Mouse (Mus musculus) embryonic facial prominence, embryonic 12.5 days (tissue): ENCODE data around the gene Ephb6. TPM values are rescaled to one million over a fixed set of nuclear protein-coding genes. Genes with fewer than 3 reads are reported as not detected.
"Not testable (repeated sequence)": the region's sequence is repeated elsewhere in the genome, so short reads cannot be mapped to it uniquely, and the experiment has no call there.

Experiments
- ATAC-seq: fragments of 200-750 bp; cut with Nextera tagmentation; 2 replicates; pipeline ENCODE4 v1.8.0; 2017; ENCODE audit not compliant: insufficient number of reproducible peaks, insufficient read depth, low FRiP score, low TSS enrichment
- H3K27ac ChIP-seq: fragments of 300-500 bp; sonication (generic); 2 replicates; pipeline ENCODE4 v1.5.1; 2016; ENCODE audit warnings: mild to moderate bottlenecking
- H3K27me3 ChIP-seq: fragments of 300-500 bp; sonication (generic); 2 replicates; pipeline ENCODE4 v1.6.1; 2016; ENCODE audit warnings: mild to moderate bottlenecking, moderate library complexity
- H3K36me3 ChIP-seq: fragments of 300-500 bp; sonication (generic); 2 replicates; pipeline ENCODE4 v1.6.1; 2016; ENCODE audit warnings: mild to moderate bottlenecking
- H3K4me1 ChIP-seq: fragments of 300-500 bp; sonication (generic); 2 replicates; pipeline ENCODE4 v1.6.1; 2016
- H3K4me2 ChIP-seq: fragments of 300-500 bp; sonication (generic); replicated peaks from 2 replicates; pipeline ENCODE4 v1.6.1; 2016; ENCODE audit warnings: mild to moderate bottlenecking, moderate library complexity
- H3K4me3 ChIP-seq: fragments of 300-500 bp; sonication (generic); 2 replicates; pipeline ENCODE4 v1.5.1; 2016; ENCODE audit warnings: mild to moderate bottlenecking
- H3K9ac ChIP-seq: fragments of 300-500 bp; sonication (generic); 2 replicates; pipeline ENCODE4 v1.6.1; 2016; ENCODE audit warnings: mild to moderate bottlenecking, moderate library complexity
- H3K9me3 ChIP-seq: fragments of 300-500 bp; sonication (generic); 2 replicates; pipeline ENCODE4 v1.6.1; 2016; ENCODE audit warnings: mild to moderate bottlenecking, moderate library complexity
- WGBS: fragments of 180-500 bp; shearing (Covaris S2); methylation state at CpG from one replicate; pipeline ENCODE4 v1.1.7; 2016; 5-methylcytosine and 5-hydroxymethylcytosine counted together
- polyA plus RNA-seq: library from polyadenylated mRNA; unstranded; fragments of >200 nt; fragmentation: Nextera tagmentation; extraction: Ambion mirVana; gene quantifications from 2 replicates; pipeline ENCODE4 v1.2.1, GENCODE M21; 2016

Ephb6 gene
- polyA plus RNA-seq = 25.9 and 27.2 TPM in 2 replicates

DNA sequence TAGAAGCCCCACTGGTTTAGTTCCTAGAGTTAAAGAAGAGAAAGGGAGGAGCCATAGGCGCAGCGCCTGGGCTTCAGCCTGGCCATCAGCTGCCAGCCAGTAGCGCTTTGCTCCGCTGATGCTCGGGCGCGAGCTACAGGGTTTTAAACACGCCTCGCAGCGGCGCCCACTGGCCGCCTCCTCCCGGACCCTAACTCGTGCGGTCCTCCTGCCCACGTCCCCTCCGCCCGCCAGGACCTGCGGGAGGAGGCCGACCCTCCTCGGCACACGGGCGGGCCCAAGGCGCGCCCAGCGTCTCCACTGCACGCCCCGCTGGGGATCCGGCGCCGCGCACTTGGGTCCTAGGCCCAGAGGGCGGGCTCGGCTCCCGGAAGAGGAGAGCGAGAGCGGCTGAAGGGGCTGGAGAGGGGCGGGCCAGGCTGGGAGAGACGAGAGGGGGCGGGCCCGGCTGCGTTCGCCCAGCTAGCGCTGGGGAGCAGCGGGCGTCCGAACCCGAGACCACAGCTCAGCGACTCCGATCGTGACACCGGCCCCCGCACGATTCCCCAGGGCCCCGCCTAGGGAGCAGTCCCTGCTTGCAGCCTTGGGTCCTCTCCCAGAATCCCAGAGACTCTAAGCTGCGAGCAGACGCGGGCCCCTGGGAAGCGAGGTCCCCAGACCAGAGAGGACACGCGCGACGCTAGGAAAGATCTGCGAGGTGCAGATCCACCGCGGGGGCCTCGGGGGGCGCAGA, at the start of gene Ephb6:
Gene Ephb6 (plus strand): TSS at position 422 of the 733 bp plus-strand sequence.
- Histone ChIP-seq H3K36me3 (no peaks in the 10 kb centered on the region), H3K27ac (peak within 1 kb of the TSS; percentile 93), H3K4me2 (peak within 1 kb of the TSS; percentile 67), H3K4me3 (peak within 1 kb of the TSS; percentile 67), H3K27me3 (no peaks in the 10 kb centered on the region), H3K9me3 (no peaks in the 10 kb centered on the region), H3K4me1 (peaks cover 10% of the 10 kb centered on the region), H3K9ac (peak within 1 kb of the TSS; percentile 75)
- peak; percentile 97 for ATAC-seq
- under 1% methylated on average over 66 of the region's 68 CpGs for WGBS

GRCm38 (mm10) chr6:41556389-41556788, 48.9 kb upstream of the Ephb6 start:
- no peak overlapping the region for H3K4me2 ChIP-seq
- H3K9me3 ChIP-seq = no peaks in the 10 kb centered on the region
- no peaks in the 10 kb centered on the region for H3K36me3 ChIP-seq
- ATAC-seq = no peak
- H3K4me3 ChIP-seq = no peak overlapping the region
- H3K27ac ChIP-seq = no peak overlapping the region
- no peaks in the 10 kb centered on the region for H3K4me1 ChIP-seq
- H3K9ac ChIP-seq = no peak overlapping the region
- no peaks in the 10 kb centered on the region for H3K27me3 ChIP-seq

GRCm38 (mm10) chr6:41557468-41557867, 47.8 kb upstream of the Ephb6 start:
- Histone ChIP-seq H3K4me2 (no peak overlapping the region), H3K27me3 (no peaks in the 10 kb centered on the region), H3K27ac (no peak overlapping the region), H3K4me3 (no peak overlapping the region), H3K9me3 (no peaks in the 10 kb centered on the region), H3K9ac (no peak overlapping the region), H3K4me1 (no peaks in the 10 kb centered on the region), H3K36me3 (no peaks in the 10 kb centered on the region)
- no peak for ATAC-seq
- WGBS = 84% methylated on average over 5 of the region's 5 CpGs

DNA sequence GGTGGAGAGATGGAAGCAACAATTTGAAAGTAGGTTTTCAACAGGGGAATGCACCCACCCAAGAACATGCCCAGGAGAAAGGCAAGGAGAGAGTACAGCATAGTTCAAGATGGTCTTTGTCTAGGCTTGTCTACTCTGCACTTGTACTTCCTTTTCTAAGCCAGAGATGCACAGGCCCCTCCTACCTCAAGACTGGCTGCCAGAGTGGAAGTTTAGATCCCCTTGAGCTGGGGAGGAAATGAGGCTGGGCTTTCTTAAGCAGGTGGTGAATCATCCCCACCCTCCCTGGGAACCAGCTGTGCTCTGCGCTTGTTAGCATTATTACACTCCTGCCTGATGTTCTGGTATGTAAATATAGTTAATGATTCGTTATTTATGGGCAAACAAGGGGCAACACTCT, 47.0 kb upstream of the Ephb6 start:
- Histone ChIP-seq H3K4me2 (no peak overlapping the region), H3K4me3 (no peak overlapping the region), H3K9me3 (no peaks in the 10 kb centered on the region), H3K36me3 (no peaks in the 10 kb centered on the region), H3K9ac (no peak overlapping the region), H3K27ac (no peak overlapping the region), H3K27me3 (no peaks in the 10 kb centered on the region), H3K4me1 (no peaks in the 10 kb centered on the region)
- WGBS = 56% methylated on average over 2 of the region's 2 CpGs
- no peak for ATAC-seq

DNA sequence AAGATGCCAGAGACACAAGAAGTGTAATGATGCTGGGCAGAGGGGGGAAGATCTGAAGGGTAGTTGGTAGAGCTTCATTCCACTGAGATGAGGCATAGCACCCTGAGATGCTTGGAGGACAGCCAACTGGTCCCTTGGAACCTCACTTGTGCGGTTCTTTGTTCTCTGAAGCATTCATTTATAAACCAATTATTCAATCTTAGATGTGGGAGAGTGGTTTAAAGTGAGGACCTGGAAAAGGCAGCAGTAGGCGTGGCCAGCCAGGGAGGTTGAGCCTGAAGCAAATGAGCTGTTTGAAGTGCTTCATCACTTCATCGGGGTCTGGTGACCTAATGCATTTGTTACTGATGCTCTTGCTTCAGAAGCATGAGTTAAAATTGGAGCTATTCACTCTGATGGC, 46.0 kb upstream of the Ephb6 start:
- WGBS = 69% methylated on average over 3 of the region's 3 CpGs

GRCm38 (mm10) chr6:41560273-41560672, 45.0 kb upstream of the Ephb6 start:
- H3K4me3 ChIP-seq = no peak overlapping the region
- no peaks in the 10 kb centered on the region for H3K27me3 ChIP-seq
- no peaks in the 10 kb centered on the region for H3K36me3 ChIP-seq
- H3K4me2 ChIP-seq = no peak overlapping the region
- no peak overlapping the region for H3K27ac ChIP-seq
- WGBS = 76% methylated on average over 2 of the region's 2 CpGs
- H3K4me1 ChIP-seq = no peaks in the 10 kb centered on the region
- ATAC-seq = no peak
- H3K9ac ChIP-seq = no peak overlapping the region
- H3K9me3 ChIP-seq = no peaks in the 10 kb centered on the region

More for the DNA sequence above, 46.0 kb upstream of the Ephb6 start:
- no peak overlapping the region for H3K4me2 ChIP-seq
- H3K36me3 ChIP-seq = no peaks in the 10 kb centered on the region
- no peak overlapping the region for H3K4me3 ChIP-seq
- H3K4me1 ChIP-seq = no peaks in the 10 kb centered on the region
- H3K27me3 ChIP-seq = no peaks in the 10 kb centered on the region
- H3K9ac ChIP-seq = no peak overlapping the region
- no peak for ATAC-seq
- no peak overlapping the region for H3K27ac ChIP-seq
- no peaks in the 10 kb centered on the region for H3K9me3 ChIP-seq

DNA sequence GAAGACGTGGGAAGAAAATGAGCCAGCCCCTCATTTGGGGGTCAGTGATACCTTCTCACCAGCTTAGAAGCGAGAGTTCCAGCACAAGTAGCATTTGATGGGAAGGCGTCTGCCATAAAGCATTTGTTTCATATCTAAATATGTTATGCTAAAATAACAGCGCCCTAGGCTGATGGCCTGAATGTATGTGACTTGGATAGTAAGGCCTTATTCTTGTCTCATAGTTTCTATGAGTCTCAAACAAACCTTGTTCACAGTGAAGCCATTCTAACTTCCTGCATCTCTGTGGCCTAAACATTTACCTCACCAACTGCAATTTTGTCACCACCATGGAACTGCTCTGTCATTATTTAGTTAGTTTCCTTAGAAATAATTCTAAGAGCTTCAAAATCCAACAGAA, 42.7 kb upstream of the Ephb6 start:
- peak overlapping the region; percentile 26 for H3K4me2 ChIP-seq
- no peak for ATAC-seq

DNA sequence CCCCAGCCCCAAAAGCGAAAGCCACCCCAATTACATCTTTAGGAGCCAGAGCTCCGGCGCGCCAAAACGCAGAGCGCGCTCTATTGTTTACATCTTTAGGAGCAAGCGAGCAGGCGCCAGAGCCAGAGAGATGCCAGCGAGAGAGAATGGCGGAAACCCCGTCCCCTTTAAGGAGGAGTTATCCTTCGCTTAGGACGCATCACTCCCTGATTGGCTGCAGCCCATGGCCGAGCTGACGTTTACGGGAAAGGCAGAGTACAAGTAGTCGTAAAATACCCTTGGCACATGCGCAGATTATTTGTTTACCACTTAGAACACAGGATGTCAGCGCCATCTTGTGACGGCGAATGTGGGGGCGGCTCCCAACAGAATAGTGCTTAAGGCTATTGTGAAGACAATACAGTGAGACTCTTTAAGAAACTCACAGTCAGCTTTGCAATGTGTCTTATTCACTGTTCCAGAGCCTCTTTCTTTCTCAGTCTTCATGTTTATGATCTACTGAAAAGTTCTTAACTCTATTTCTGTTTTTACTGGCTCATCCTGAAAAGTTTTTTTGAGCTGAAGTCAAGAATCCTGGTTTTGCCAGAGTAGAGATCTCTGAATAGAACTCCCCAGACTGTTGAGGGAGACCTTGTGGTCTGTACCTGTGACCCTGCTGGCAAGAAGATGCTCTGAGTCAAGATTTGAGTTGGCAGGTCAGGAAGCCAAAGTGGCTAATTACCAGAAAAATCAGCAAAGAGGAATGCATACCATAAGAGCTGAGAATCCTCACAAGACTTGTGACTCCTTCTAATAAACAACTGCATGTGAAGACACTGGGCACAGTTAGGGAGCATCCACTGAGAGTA, 42.0 kb upstream of the Ephb6 start:
- not testable (repeated sequence) for H3K27ac ChIP-seq, H3K9ac ChIP-seq, H3K27me3 ChIP-seq, H3K36me3 ChIP-seq, H3K4me1 ChIP-seq, ATAC-seq, H3K9me3 ChIP-seq
- 21% methylated on average over 5 of the region's 23 CpGs for WGBS
- Histone ChIP-seq H3K4me2 (0 out of 2 replicates have a peak overlapping the region, but pooled peaks have one; percentile 17), H3K4me3 (0 out of 2 replicates have a peak overlapping the region, but pooled peaks have one; percentile 15)

More for the DNA sequence above, 42.7 kb upstream of the Ephb6 start:
- H3K9ac ChIP-seq = no peak overlapping the region
- no peaks in the 10 kb centered on the region for H3K4me1 ChIP-seq
- 0 out of 2 replicates have a peak overlapping the region, but pooled peaks have one; percentile 15 for H3K4me3 ChIP-seq
- H3K27me3 ChIP-seq = no peaks in the 10 kb centered on the region
- H3K27ac ChIP-seq = no peak overlapping the region
- 93% methylated on average over 4 of the region's 4 CpGs for WGBS
- no peaks in the 10 kb centered on the region for H3K36me3 ChIP-seq
- H3K9me3 ChIP-seq = no peaks in the 10 kb centered on the region

DNA sequence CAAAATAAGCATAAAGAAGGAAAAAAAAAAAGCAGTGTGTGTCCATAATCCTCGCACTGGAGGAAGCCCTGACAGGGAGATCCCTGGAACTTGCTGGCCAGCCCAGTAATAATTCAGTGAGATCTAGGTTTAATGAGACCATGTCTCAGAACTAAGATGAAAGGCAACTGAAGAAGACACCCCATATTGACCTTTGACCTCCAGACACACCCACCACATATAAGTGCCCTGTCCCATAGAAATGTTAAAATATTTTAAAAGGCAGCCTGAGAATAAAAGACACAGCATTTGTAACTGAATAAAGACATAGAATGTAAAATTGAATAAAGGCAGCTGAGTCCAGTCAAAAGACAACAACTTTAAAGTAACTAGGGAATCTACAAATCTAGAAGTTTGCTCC, 40.0 kb upstream of the Ephb6 start:
- Histone ChIP-seq H3K27ac (no peak overlapping the region), H3K27me3 (no peaks in the 10 kb centered on the region), H3K9me3 (no peaks in the 10 kb centered on the region), H3K4me3 (no peak overlapping the region), H3K36me3 (no peaks in the 10 kb centered on the region), H3K9ac (no peak overlapping the region), H3K4me2 (no peak overlapping the region), H3K4me1 (no peaks in the 10 kb centered on the region)
- ATAC-seq = no peak
- 80% methylated on average over 1 of the region's 1 CpGs for WGBS

DNA sequence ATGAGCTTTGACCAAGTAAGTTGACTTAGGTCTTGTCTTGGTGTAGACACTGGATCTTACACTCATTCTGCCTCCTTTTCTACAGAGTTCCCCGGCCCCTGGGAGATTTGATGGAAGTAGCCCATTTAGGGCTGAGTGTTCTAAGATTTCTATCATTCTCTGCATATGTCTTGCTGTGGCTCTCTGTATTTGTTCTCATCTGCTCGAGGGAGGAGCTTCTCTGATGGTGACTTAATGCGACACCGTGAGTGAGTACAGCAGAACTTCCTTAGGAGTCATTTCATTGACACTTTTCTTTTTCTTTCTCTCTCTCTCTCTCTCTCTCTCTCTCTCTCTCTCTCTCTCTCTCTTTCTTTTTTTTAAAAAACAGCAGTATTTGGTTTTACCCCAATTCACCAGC, 38.3 kb upstream of the Ephb6 start:
- Histone ChIP-seq H3K4me3 (no peak overlapping the region), H3K27ac (no peak overlapping the region), H3K9ac (no peak overlapping the region), H3K36me3 (no peaks in the 10 kb centered on the region), H3K27me3 (no peaks in the 10 kb centered on the region), H3K9me3 (no peaks in the 10 kb centered on the region), H3K4me2 (no peak overlapping the region), H3K4me1 (no peaks in the 10 kb centered on the region)
- WGBS = 83% methylated on average over 4 of the region's 4 CpGs
- no peak for ATAC-seq

DNA sequence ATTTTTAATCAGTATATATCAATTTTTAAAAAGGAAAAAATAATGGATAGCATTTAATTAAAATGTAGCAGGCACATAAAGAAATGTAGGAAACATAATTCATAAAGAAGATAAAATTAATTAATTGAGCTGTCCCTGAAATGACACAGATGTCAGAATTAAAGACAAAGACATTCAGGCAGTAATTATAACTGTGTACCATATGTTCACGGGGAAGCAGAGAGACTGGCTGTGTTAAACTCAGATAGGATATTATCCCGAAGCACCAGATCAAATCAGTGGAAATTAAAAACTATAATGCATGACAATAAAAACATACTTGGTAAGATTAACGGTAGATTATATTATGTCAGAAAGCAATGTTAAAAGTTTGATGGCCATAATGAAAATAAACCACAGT, 36.2 kb upstream of the Ephb6 start:
- Histone ChIP-seq H3K4me3 (no peak overlapping the region), H3K4me2 (no peak overlapping the region), H3K9me3 (no peaks in the 10 kb centered on the region), H3K36me3 (no peaks in the 10 kb centered on the region), H3K4me1 (no peaks in the 10 kb centered on the region), H3K27me3 (no peaks in the 10 kb centered on the region), H3K9ac (no peak overlapping the region), H3K27ac (no peak overlapping the region)
- WGBS = 86% methylated on average over 3 of the region's 3 CpGs
- no peak for ATAC-seq
